Mouse (Mus musculus) olfactory bulb, adult 2 months (tissue): ENCODE measurements around the gene Arl13b. TPM values are rescaled to one million over a fixed set of nuclear protein-coding genes. Genes with fewer than 3 reads are reported as not detected.
A peak's percentile ranks its signal among the peaks of the same experiment; 100 is the strongest.

Experiments used
- H3K27ac ChIP-seq: fragments of 200-500 bp; 2 replicates; pipeline ENCODE4 v1.5.1; 2012; ENCODE audit warnings: low read depth, low read length; ENCODE audit not compliant: insufficient read depth
- H3K4me1 ChIP-seq: fragments of 200-500 bp; 2 replicates; pipeline ENCODE4 v1.6.1; 2012; ENCODE audit warnings: low read length; ENCODE audit not compliant: control insufficient read depth, insufficient read depth
- H3K4me3 ChIP-seq: fragments of 200-500 bp; 2 replicates; pipeline ENCODE4 v1.5.1; 2012; ENCODE audit warnings: mild to moderate bottlenecking, low read depth, low read length, moderate library complexity; ENCODE audit not compliant: insufficient read depth
- CTCF ChIP-seq: fragments of 200-500 bp; IDR thresholded peaks from 2 replicates; pipeline ENCODE4 v1.5.1; 2012; ENCODE audit warnings: low read depth, mild to moderate bottlenecking, low read length, moderate library complexity; ENCODE audit not compliant: insufficient read depth
- POLR2A ChIP-seq: fragments of 200-500 bp; IDR thresholded peaks from 2 replicates; pipeline ENCODE4 v1.6.1; 2012; ENCODE audit warnings: mild to moderate bottlenecking, low read depth, low read length, moderate library complexity; ENCODE audit not compliant: insufficient read depth
- WGBS: fragments of 180-500 bp; shearing (Covaris S2); methylation state at CpG from one replicate; pipeline ENCODE4 v1.1.7; 2018; 5-methylcytosine and 5-hydroxymethylcytosine counted together
- polyA plus RNA-seq: library from polyadenylated mRNA; stranded (reverse); fragments of >200 nt; gene quantifications from 2 replicates; pipeline ENCODE4 v1.2.4, GENCODE M21; 2012; ENCODE audit warnings: low replicate concordance; ENCODE audit not compliant: missing spikeins, insufficient read depth, insufficient read length

Gene Arl13b
- polyA plus RNA-seq, 1 experiment = not detected

GRCm38 (mm10) chr16:62855385-62855784 lies 8.5 kb upstream of the Arl13b start:
- H3K4me1 ChIP-seq = no peaks in the 10 kb centered on the region
- no peak for TF ChIP-seq CTCF
- no peak for TF ChIP-seq POLR2A
- H3K27ac ChIP-seq = no peak overlapping the region
- no peak overlapping the region for H3K4me3 ChIP-seq
- WGBS = 83% methylated on average over 6 of the region's 6 CpGs

DNA sequence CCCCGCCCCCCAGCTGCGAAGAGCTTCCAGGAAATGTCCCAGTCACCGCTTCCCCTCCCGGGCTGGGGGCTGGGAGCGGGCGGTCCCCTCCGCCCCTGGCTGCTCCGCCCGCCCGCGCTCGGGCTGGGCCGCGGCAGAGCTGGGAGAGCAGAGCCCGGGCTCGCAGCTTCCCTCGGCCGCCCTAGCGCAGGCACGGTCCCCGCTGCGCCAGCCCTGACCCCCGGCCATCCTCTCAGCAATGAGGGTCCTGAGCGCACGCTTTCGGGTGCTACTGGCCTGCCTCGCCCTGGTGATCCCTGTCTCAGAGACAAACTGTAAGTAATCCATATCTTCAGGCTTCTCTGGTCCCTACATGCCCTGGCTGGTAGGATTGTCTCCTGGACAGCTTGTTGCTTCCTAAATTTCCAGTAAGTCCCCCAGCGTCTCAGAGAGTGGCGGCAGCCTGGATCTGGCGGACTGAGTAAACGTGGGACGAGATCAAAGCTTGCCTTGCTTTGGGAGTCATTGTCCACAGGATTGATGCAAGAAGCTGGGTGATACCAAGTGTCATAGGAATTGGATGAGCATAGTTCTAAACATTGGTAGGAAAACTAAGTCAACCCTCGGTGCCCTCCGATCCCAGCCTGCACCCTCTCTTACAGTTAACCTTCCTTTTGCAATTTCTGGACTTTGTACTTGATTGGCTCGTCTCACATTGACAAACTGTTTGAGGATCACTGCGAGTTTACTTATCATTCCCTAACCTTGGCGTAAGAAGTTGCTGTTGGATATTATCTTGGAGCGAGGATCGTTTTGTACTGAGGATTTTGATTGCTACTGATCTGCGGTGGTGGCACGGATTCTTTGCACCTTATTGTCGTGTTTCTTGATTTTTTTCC lies 7.6 kb upstream of the Arl13b start, which contains the start of gene Pros1:
Pros1 (plus strand) TSS at position 117 of the 878 bp plus-strand sequence.
- Histone ChIP-seq H3K4me3 (peak within 1 kb of the TSS; percentile 65), H3K4me1 (no peaks in the 10 kb centered on the region), H3K27ac (no peak within 1 kb of the TSS)
- TF ChIP-seq POLR2A = no peak
- no peak for TF ChIP-seq CTCF
- 8% methylated on average over 42 of the region's 42 CpGs for WGBS

- TF ChIP-seq POLR2A (no peak), CTCF (no peak)
- no peak overlapping the region for H3K4me3 ChIP-seq
- WGBS = 16% methylated on average over 3 of the region's 3 CpGs
- H3K4me1 ChIP-seq = no peaks in the 10 kb centered on the region
- H3K27ac ChIP-seq = no peak overlapping the region
These were observed 6.8 kb upstream of the Arl13b start for GRCm38 (mm10) chr16:62853611-62854126.

- Histone ChIP-seq H3K4me3 (no peak overlapping the region), H3K4me1 (no peaks in the 10 kb centered on the region), H3K27ac (no peak overlapping the region)
- TF ChIP-seq POLR2A = no peak
- no peak for TF ChIP-seq CTCF
- WGBS = 92% methylated on average over 3 of the region's 3 CpGs
These were observed 5.8 kb upstream of the Arl13b start for GRCm38 (mm10) chr16:62852464-62853252.

DNA sequence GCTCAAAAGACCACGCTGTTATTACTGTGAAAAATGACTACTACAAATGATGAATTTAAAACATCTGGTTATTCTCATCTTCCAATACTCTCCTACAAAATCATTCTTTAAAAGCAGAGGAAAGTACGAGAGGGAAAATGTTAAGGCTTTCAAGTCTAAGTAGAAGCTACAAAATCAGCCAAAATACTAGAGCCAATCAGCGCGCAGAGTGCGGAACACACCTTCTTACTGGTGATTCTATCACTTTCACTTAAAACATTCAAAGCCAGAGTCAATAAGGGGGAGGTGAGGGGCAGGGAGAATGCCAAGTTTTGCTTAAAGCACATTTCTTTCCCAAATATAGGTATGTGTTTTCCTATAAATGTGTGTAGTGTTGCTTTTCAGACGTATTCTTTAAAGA lies 1.5 kb downstream of the Arl13b start:
- 81% methylated on average over 6 of the region's 6 CpGs for WGBS
- Histone ChIP-seq H3K4me1 (no peaks in the 10 kb centered on the region), H3K27ac (no peak overlapping the region), H3K4me3 (no peak overlapping the region)
- no peak for TF ChIP-seq CTCF
- no peak for TF ChIP-seq POLR2A

GRCm38 (mm10) chr16:62834016-62834735 lies 12.7 kb downstream of the Arl13b start:
- Histone ChIP-seq H3K27ac (no peak overlapping the region), H3K4me3 (no peak overlapping the region), H3K4me1 (no peaks in the 10 kb centered on the region)
- TF ChIP-seq POLR2A = no peak
- TF ChIP-seq CTCF = no peak
- WGBS = 74% methylated on average over 3 of the region's 3 CpGs

DNA sequence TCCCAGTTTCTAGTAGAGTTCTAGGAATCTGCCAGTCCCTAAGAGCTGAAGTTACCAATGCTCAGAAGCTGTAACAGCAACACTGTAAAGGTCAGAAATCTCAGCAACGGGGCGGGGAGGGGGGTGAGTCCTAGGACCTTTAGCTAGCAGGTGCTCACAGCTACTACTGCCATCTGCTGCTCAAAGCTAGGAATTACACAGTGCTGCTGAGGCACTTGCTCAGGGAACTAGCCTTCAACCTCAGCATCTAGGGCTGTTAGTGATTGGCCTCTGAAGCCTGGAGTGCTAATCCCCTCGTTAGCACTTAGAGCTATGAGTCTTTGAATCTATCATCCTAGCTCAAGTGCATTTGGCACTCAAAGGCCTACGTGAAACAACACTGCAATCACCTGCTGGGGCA lies 14.4 kb downstream of the Arl13b start:
- Histone ChIP-seq H3K27ac (no peak overlapping the region), H3K4me1 (no peaks in the 10 kb centered on the region), H3K4me3 (no peak overlapping the region)
- TF ChIP-seq CTCF (0 out of 2 replicates have a peak, but pooled peaks have one; percentile 10), POLR2A (no peak)
- WGBS = 35% methylated on average over 4 of the region's 4 CpGs

GRCm38 (mm10) chr16:62832027-62832426 lies 14.8 kb downstream of the Arl13b start:
- no peaks in the 10 kb centered on the region for H3K4me1 ChIP-seq
- H3K27ac ChIP-seq = no peak overlapping the region
- H3K4me3 ChIP-seq = no peak overlapping the region
- 74% methylated on average over 2 of the region's 2 CpGs for WGBS
- TF ChIP-seq POLR2A = no peak
